In the genomic region with DNA sequence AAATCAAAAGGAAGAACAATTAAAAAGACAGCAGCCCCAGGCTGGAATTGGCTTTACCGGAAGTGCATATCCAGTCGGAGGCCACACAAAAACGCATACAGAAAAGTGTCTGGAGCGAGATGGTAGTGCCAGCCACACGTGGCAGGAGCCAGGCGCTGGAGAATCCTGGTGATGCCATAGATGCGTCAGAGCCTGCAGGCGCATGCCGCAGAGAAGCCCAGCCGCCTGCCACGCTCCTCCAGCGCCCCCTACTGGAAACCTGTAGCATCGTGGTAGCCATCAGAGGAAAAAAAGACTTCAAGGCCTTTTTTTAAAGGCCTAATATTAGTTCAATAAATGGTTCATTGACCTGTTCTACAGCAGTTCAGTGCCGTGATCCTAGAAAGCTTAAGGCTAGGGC, we compare ENCODE assay signal across 7 mouse cellular contexts. TPM values are rescaled to one million over a fixed set of nuclear protein-coding genes. Genes with fewer than 3 reads are reported as not detected.
DNase-seq lines count a peak whose midpoint lies in the region; ATAC-seq lines count a peak whose summit lies in the region.

No protein-coding gene starts in this region.

- H3K36me3 ChIP-seq in limb, embryonic 11.5 days (ENCODE audit: control insufficient read depth, insufficient read depth, low read length): no peaks in the 10 kb centered on the region

- H3K9me3 ChIP-seq in limb, embryonic 11.5 days (ENCODE audit: control insufficient read depth, low read length): no peaks in the 10 kb centered on the region

- H3K4me3 ChIP-seq in limb, embryonic 11.5 days (ENCODE audit: low read depth, low read length): no peak overlapping the region

- H3K9ac ChIP-seq in limb, embryonic 11.5 days (ENCODE audit: low read length): no peak overlapping the region

- peak; percentile 87 for DNase-seq in adrenal gland, adult 2 months
- DNase-seq in embryo, embryonic 10.5 days (ENCODE audit: low spot score): peak; percentile 87
- peak; percentile 44 for DNase-seq in gastrocnemius, postnatal 25 days
- peak; percentile 40 to 58 for DNase-seq in kidney, adult 8-10 months
- DNase-seq in limb, embryonic 11.5 days (ENCODE audit: low spot score): peak; percentile 91
- peak; percentile 45 to 54 for DNase-seq in spleen, postnatal 36 days (ENCODE audit: low spot score in 2 of 2)

- no peaks in the 10 kb centered on the region for H3K27me3 ChIP-seq in limb, embryonic 11.5 days (ENCODE audit: control insufficient read depth, insufficient read depth, low read length)

- H3K27ac ChIP-seq in limb, embryonic 11.5 days (replicated peaks; ENCODE audit: low read depth, low read length): no peak overlapping the region

- H3K4me1 ChIP-seq in limb, embryonic 11.5 days (ENCODE audit: control insufficient read depth, insufficient read depth, low read length): no peaks in the 10 kb centered on the region

- no peak for ATAC-seq in limb, embryonic 11.5 days (ENCODE audit: insufficient number of reproducible peaks, low FRiP score, low TSS enrichment, low read depth)
- ATAC-seq in monocyte, adult 5-6 weeks (replicated peaks; ENCODE audit: insufficient number of reproducible peaks, low FRiP score, low TSS enrichment, poor library complexity, severe bottlenecking): 0 out of 2 replicates have a peak, but pooled peaks have one; percentile 48

- no peak overlapping the region for H3K4me2 ChIP-seq in limb, embryonic 11.5 days (ENCODE audit: low read depth, severe bottlenecking)

- WGBS in limb, embryonic 11.5 days: 9% methylated on average over 14 of the region's 14 CpGs

RNA-seq across cellular contexts. Expression of a gene that starts 10.0 kb away (rescaled TPM):
- total RNA-seq in adrenal gland, adult 2 months (2021): 1 to 10 TPM; 2.0 to 5.3 TPM
- polyA plus RNA-seq in adrenal gland, adult 2 months (2012; rRNA removed): 11.1 and 14.1 TPM in 2 replicates
- total RNA-seq in gastrocnemius, postnatal 25 days (2021): 1 to 10 TPM; 5.7 to 6.0 TPM
- 15.9 and 16.4 TPM in 2 replicates for polyA plus RNA-seq in limb, embryonic 11.5 days (2014; fragmentation: Nextera tagmentation; extraction: Ambion mirVana)
- 4.9 TPM in 1 of 3 replicates, not detected in the others for total RNA-seq in monocyte, adult 5-6 weeks (2017)

RNA-seq across cellular contexts. Expression of a gene that starts 15.0 kb away (rescaled TPM):
- total RNA-seq in adrenal gland, adult 2 months (2021): 10 to 100 TPM; 74.6 to 82.1 TPM
- 217 and 245 TPM in 2 replicates for polyA plus RNA-seq in adrenal gland, adult 2 months (2012; rRNA removed)
- total RNA-seq in gastrocnemius, postnatal 25 days (2021): 10 to 100 TPM; 35.2 to 46.5 TPM
- polyA plus RNA-seq in limb, embryonic 11.5 days (2014; fragmentation: Nextera tagmentation; extraction: Ambion mirVana): 146 and 156 TPM in 2 replicates
- 31.4 to 44.6 TPM (median 33.7 TPM) in 3 replicates for total RNA-seq in monocyte, adult 5-6 weeks (2017)

RNA-seq across cellular contexts. Expression of a gene that starts 15.2 kb away (rescaled TPM):
- total RNA-seq in adrenal gland, adult 2 months (2021): 10 to 100 TPM; 16.5 to 21.2 TPM
- polyA plus RNA-seq in adrenal gland, adult 2 months (2012; rRNA removed): 42.6 and 43.0 TPM in 2 replicates
- total RNA-seq in gastrocnemius, postnatal 25 days (2021): 10 to 100 TPM; 13.5 to 15.6 TPM
- polyA plus RNA-seq in limb, embryonic 11.5 days (2014; fragmentation: Nextera tagmentation; extraction: Ambion mirVana): 34.9 and 35.8 TPM in 2 replicates
- 2.7 to 8.8 TPM (median 3.8 TPM) in 3 replicates for total RNA-seq in monocyte, adult 5-6 weeks (2017)

RNA-seq across cellular contexts. Expression of a gene that starts 29.4 kb away (rescaled TPM):
- total RNA-seq in adrenal gland, adult 2 months (2021): not detected
- polyA plus RNA-seq in adrenal gland, adult 2 months (2012; rRNA removed): not detected in 2 replicates
- not detected for total RNA-seq in gastrocnemius, postnatal 25 days (2021)
- polyA plus RNA-seq in limb, embryonic 11.5 days (2014; fragmentation: Nextera tagmentation; extraction: Ambion mirVana): not detected in 2 replicates
- total RNA-seq in monocyte, adult 5-6 weeks (2017): not detected in 3 replicates

RNA-seq across cellular contexts. Expression of a gene that starts 34.0 kb away (rescaled TPM):
- 1 to 10 TPM; 1.7 to 2.6 TPM for total RNA-seq in adrenal gland, adult 2 months (2021)
- 6.6 and 8.5 TPM in 2 replicates for polyA plus RNA-seq in adrenal gland, adult 2 months (2012; rRNA removed)
- total RNA-seq in gastrocnemius, postnatal 25 days (2021): 1 to 10 TPM in 1 of 2 experiments, under 1 TPM in 1; 0.74 to 1.3 TPM
- 5.9 and 6.2 TPM in 2 replicates for polyA plus RNA-seq in limb, embryonic 11.5 days (2014; fragmentation: Nextera tagmentation; extraction: Ambion mirVana)
- total RNA-seq in monocyte, adult 5-6 weeks (2017): 0.64 to 1.3 TPM (median 0.87 TPM) in 3 replicates
